Mouse (Mus musculus): ENCODE results near the gene Rbx1. TPM values are rescaled to one million over a fixed set of nuclear protein-coding genes. Genes with fewer than 3 reads are reported as not detected.

Rbx1 gene
- polyA plus RNA-seq, 1 experiment from 2014 or later, result 466 TPM

GRCm38 (mm10) chr15:81510621-81511020 lies 44.5 kb downstream of the Rbx1 start:
- Histone ChIP-seq H3K4me1 (replicated peaks; ENCODE audit: control insufficient read depth, insufficient read depth, low read length) (peaks cover 3% of the 10 kb centered on the region), H3K4me2 (ENCODE audit: low read depth, low read length) (no peak overlapping the region), H3K9me3 (ENCODE audit: control insufficient read depth, low read length) (no peaks in the 10 kb centered on the region), H3K36me3 (ENCODE audit: control insufficient read depth, insufficient read depth, low read length) (no peaks in the 10 kb centered on the region), H3K27me3 (ENCODE audit: control insufficient read depth, insufficient read depth, low read depth, low read length) (no peaks in the 10 kb centered on the region), H3K27ac (ENCODE audit: low read length) (no peak overlapping the region), H3K9ac (ENCODE audit: low read length) (no peak overlapping the region), H3K4me3 (ENCODE audit: low read length) (no peak overlapping the region)
- WGBS, result 67% methylated on average over 3 of the region's 4 CpGs
- ATAC-seq (ENCODE audit: low read depth), result no peak

DNA sequence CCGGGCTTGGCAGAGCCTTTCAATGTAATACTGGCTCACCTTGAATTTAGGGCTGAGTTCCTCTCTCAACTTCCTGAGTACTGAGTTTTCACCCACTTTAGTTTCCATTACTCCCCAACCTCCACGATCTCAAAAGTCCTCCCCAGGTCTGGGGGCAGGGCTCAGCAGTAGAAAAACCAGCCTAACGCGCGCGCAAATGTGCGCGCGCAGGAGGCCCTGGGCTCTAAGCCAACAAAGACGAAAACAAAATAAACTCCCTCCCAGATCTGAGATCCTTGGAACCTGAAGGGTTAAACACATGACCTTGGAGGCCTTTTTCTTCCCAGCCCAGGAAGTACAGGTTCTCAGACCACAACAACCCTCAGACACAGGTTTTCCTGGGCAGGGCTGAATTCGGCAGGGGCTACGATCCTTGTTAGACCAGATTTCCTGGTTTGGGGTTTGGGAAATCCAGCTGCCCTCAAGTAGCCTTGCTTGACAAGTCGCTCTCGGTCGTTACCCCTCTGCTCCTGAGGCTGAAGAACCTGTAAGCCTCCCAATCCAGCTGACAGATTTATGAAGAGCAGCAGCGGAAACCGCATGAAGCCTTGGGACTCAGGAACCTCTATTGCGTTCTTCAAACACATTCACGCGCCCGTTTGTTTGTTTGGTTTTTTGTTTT lies 45.6 kb downstream of the Rbx1 start:
- H3K9me3 ChIP-seq (ENCODE audit: control insufficient read depth, low read length), result no peaks in the 10 kb centered on the region
- H3K4me3 ChIP-seq (ENCODE audit: low read length), result peak overlapping the region; percentile 42
- H3K27ac ChIP-seq (ENCODE audit: low read length), result peak overlapping the region; percentile 89
- peak; percentile 85 for ATAC-seq (ENCODE audit: low read depth)
- no peaks in the 10 kb centered on the region for H3K36me3 ChIP-seq (ENCODE audit: control insufficient read depth, insufficient read depth, low read length)
- H3K4me2 ChIP-seq (ENCODE audit: low read depth, low read length), result peak overlapping the region; percentile 63
- H3K27me3 ChIP-seq (ENCODE audit: control insufficient read depth, insufficient read depth, low read depth, low read length), result no peaks in the 10 kb centered on the region
- 10% methylated on average over 21 of the region's 21 CpGs for WGBS
- H3K4me1 ChIP-seq (replicated peaks; ENCODE audit: control insufficient read depth, insufficient read depth, low read length), result peaks cover 3% of the 10 kb centered on the region
- peak overlapping the region; percentile 63 for H3K9ac ChIP-seq (ENCODE audit: low read length)

DNA sequence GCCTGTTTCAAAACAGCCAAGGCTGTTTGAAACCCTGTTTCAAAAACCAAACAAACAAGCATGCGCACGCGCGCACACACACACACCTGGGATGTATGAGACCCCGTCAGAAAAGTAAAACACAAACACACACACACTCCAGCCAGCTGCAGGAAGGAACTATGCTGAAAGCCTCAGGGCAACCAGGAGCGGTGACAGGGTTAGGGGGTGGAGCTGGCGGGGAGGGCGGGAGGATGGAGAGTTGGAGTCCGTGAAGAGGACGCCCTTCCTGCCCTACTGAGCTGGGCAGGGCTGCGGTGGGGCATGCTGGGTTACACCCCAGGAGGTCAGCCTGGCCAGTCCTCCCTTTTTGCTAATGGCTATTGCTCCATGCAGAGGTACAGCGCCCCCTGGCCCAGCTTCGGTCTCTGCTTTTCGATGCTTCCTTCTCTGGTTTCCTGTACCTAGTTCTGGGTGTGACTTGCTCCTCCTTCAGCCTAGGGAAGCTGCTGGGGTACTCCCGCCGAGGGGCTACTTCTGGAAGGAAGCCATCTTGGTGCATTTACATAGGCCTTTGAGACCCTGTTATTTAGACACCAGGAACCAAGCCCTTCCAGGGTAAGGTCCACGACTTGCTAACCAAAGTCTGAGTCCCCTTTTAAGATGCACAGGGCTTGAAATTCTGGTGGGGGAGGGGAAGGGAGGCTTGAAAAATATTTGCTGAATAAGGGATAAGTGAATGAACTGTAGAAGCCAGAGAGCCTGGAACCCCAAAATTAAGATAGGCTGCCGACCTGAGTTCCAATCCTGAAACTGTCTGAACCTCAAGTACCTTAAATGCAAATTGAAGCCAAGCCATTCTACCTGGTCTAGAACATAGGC lies 48.2 kb downstream of the Rbx1 start:
- Histone ChIP-seq H3K9ac (ENCODE audit: low read length) (peak overlapping the region; percentile 29; the same call in 1 of the 2 replicates), H3K9me3 (ENCODE audit: control insufficient read depth, low read length) (no peaks in the 10 kb centered on the region)

GRCm38 (mm10) chr15:81515221-81515620 lies 49.1 kb downstream of the Rbx1 start:
- Histone ChIP-seq H3K27ac (ENCODE audit: low read length) (no peak overlapping the region), H3K36me3 (ENCODE audit: control insufficient read depth, insufficient read depth, low read length) (no peaks in the 10 kb centered on the region), H3K4me2 (ENCODE audit: low read depth, low read length) (no peak overlapping the region), H3K4me3 (ENCODE audit: low read length) (no peak overlapping the region), H3K4me1 (replicated peaks; ENCODE audit: control insufficient read depth, insufficient read depth, low read length) (peaks cover 3% of the 10 kb centered on the region), H3K27me3 (ENCODE audit: control insufficient read depth, insufficient read depth, low read depth, low read length) (no peaks in the 10 kb centered on the region), H3K9me3 (ENCODE audit: control insufficient read depth, low read length) (no peaks in the 10 kb centered on the region), H3K9ac (ENCODE audit: low read length) (no peak overlapping the region)
- ATAC-seq (ENCODE audit: low read depth), result no peak
- 72% methylated on average over 3 of the region's 3 CpGs for WGBS

More for the DNA sequence above, 48.2 kb downstream of the Rbx1 start:
- ATAC-seq (ENCODE audit: low read depth), result peak; percentile 90
- no peaks in the 10 kb centered on the region for H3K27me3 ChIP-seq (ENCODE audit: control insufficient read depth, insufficient read depth, low read depth, low read length)
- no peaks in the 10 kb centered on the region for H3K36me3 ChIP-seq (ENCODE audit: control insufficient read depth, insufficient read depth, low read length)
- H3K4me3 ChIP-seq (ENCODE audit: low read length), result peak overlapping the region; percentile 30
- peak overlapping the region; percentile 3 for H3K27ac ChIP-seq (ENCODE audit: low read length)
- H3K4me1 ChIP-seq (replicated peaks; ENCODE audit: control insufficient read depth, insufficient read depth, low read length), result peaks cover 3% of the 10 kb centered on the region
- 8% methylated on average over 18 of the region's 18 CpGs for WGBS
- peak overlapping the region; percentile 52 for H3K4me2 ChIP-seq (ENCODE audit: low read depth, low read length)

DNA sequence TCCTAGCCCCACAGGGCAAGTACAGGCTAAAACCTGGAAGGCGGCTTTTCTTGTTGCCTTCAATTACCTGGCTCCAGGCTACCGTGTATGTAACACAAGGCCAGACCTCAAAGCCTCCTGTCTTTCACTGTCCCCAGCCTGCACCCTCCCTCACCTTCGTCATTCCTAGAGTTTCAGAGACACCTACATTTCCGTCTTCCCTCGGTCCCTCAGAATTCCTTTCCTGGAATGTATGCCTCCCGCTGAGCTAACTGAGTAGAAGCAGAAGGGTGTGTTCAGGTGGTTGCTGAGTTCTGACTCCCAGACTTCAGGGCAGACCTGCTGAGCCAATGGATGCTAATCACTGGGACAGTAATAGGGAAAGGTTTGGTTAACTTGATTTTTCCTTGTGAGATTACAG lies 51.9 kb downstream of the Rbx1 start:
- WGBS, result 39% methylated on average over 6 of the region's 6 CpGs
- no peak for ATAC-seq (ENCODE audit: low read depth)

GRCm38 (mm10) chr15:81518761-81519160 lies 52.7 kb downstream of the Rbx1 start:
- Histone ChIP-seq H3K9me3 (ENCODE audit: control insufficient read depth, low read length) (no peaks in the 10 kb centered on the region), H3K4me2 (ENCODE audit: low read depth, low read length) (no peak overlapping the region), H3K27me3 (ENCODE audit: control insufficient read depth, insufficient read depth, low read depth, low read length) (no peaks in the 10 kb centered on the region), H3K27ac (ENCODE audit: low read length) (no peak overlapping the region), H3K4me1 (replicated peaks; ENCODE audit: control insufficient read depth, insufficient read depth, low read length) (peaks cover 3% of the 10 kb centered on the region; the same call in 1 of the 2 replicates), H3K9ac (ENCODE audit: low read length) (no peak overlapping the region), H3K36me3 (ENCODE audit: control insufficient read depth, insufficient read depth, low read length) (no peaks in the 10 kb centered on the region), H3K4me3 (ENCODE audit: low read length) (no peak overlapping the region)
- ATAC-seq (ENCODE audit: low read depth), result no peak
- 58% methylated on average over 5 of the region's 5 CpGs for WGBS

More for the DNA sequence above, 51.9 kb downstream of the Rbx1 start:
- Histone ChIP-seq H3K4me2 (ENCODE audit: low read depth, low read length) (no peak overlapping the region), H3K9ac (ENCODE audit: low read length) (peak overlapping the region; percentile 13; the same call in 1 of the 2 replicates), H3K36me3 (ENCODE audit: control insufficient read depth, insufficient read depth, low read length) (no peaks in the 10 kb centered on the region), H3K4me3 (ENCODE audit: low read length) (no peak overlapping the region), H3K27me3 (ENCODE audit: control insufficient read depth, insufficient read depth, low read depth, low read length) (no peaks in the 10 kb centered on the region), H3K9me3 (ENCODE audit: control insufficient read depth, low read length) (no peaks in the 10 kb centered on the region), H3K27ac (ENCODE audit: low read length) (0 out of 2 replicates have a peak overlapping the region, but pooled peaks have one; percentile 16), H3K4me1 (replicated peaks; ENCODE audit: control insufficient read depth, insufficient read depth, low read length) (peaks cover 3% of the 10 kb centered on the region; the same call in 1 of the 2 replicates)

DNA sequence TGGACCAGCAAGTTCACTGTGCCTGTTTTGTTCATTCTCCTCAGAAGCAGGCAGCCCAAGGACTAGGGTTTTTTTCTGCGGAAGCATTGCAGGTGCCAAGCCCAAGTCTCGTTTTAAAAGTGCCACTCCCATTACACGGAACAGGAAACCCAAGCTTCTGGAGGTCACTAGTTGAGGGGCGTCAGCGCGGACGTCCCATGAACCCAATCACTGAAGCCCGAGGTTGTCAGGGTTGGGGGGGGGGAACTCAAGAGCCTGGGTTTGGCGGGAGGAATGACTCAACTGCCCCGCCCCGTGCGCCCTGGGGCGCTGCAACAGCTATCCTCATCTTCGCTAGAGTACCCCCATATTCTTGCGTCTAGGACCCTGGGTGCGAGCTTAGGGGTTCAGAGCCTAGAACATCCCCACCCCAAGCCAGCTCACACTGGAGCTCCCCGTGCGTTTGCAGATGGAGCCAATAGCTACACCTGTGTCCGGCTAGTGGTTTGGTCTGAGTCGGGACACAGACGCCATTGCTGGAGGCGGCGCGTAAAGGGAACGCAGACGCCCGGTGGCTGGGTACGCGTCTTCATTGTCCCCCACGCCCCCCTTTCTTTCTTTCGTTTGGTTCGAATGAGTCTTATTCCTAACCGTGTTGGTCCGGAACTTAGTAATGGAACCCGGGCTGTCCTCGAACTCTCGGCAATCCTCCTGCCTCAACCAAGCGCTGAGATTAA lies 56.1 kb downstream of the Rbx1 start:
- no peaks in the 10 kb centered on the region for H3K9me3 ChIP-seq (ENCODE audit: control insufficient read depth, low read length)
- H3K4me2 ChIP-seq (ENCODE audit: low read depth, low read length), result peak overlapping the region; percentile 97
- no peaks in the 10 kb centered on the region for H3K36me3 ChIP-seq (ENCODE audit: control insufficient read depth, insufficient read depth, low read length)
- H3K9ac ChIP-seq (ENCODE audit: low read length), result peak overlapping the region; percentile 78
- H3K27ac ChIP-seq (ENCODE audit: low read length), result peak overlapping the region; percentile 99
- under 1% methylated on average over 38 of the region's 38 CpGs for WGBS
- H3K4me3 ChIP-seq (ENCODE audit: low read length), result peak overlapping the region; percentile 69
- peaks cover 2% of the 10 kb centered on the region; the same call in 1 of the 2 replicates for H3K4me1 ChIP-seq (replicated peaks; ENCODE audit: control insufficient read depth, insufficient read depth, low read length)
- peak; percentile 63 for ATAC-seq (ENCODE audit: low read depth)
- H3K27me3 ChIP-seq (ENCODE audit: control insufficient read depth, insufficient read depth, low read depth, low read length), result no peaks in the 10 kb centered on the region

DNA sequence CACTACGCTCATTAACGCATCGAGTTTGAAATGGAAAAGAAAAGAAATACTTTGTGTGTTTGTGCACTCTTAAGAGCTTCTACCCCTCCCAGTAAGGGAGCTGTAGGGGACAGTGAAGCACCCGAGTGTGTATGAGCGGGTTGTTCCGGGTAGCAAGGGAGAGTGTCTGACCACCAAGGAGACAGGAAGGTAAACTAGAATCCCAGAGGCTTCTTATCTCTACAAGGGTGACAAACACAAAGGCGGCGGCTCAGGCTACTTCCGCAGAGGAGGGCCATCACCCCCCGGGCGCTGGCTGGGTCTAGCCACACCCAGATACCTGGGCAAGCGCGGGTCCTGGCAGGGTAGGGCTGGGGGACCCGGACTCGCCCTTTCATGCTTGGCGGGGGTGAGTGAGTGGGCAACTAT lies 56.7 kb downstream of the Rbx1 start:
- Histone ChIP-seq H3K9ac (ENCODE audit: low read length) (peak overlapping the region; percentile 78), H3K4me3 (ENCODE audit: low read length) (peak overlapping the region; percentile 69), H3K4me1 (replicated peaks; ENCODE audit: control insufficient read depth, insufficient read depth, low read length) (peaks cover 2% of the 10 kb centered on the region; the same call in 1 of the 2 replicates), H3K27me3 (ENCODE audit: control insufficient read depth, insufficient read depth, low read depth, low read length) (no peaks in the 10 kb centered on the region), H3K9me3 (ENCODE audit: control insufficient read depth, low read length) (no peaks in the 10 kb centered on the region), H3K27ac (ENCODE audit: low read length) (peak overlapping the region; percentile 99), H3K36me3 (ENCODE audit: control insufficient read depth, insufficient read depth, low read length) (no peaks in the 10 kb centered on the region), H3K4me2 (ENCODE audit: low read depth, low read length) (peak overlapping the region; percentile 97)
- ATAC-seq (ENCODE audit: low read depth), result peak; percentile 76
- WGBS, result under 1% methylated on average over 16 of the region's 16 CpGs
